Mouse (Mus musculus): ENCODE results near the gene Nxn.

- TF ChIP-seq CTCF (IDR thresholded peaks at IDR 0.05; ENCODE audit: low read depth) (no peak), EP300 (IDR thresholded peaks at IDR 0.05; ENCODE audit: low read depth) (no peak)
These were observed 106.1 kb downstream of the Nxn start for GRCm38 (mm10) chr11:76292831-76293230.
